Mouse (Mus musculus): ENCODE results near the gene Rasgef1b. TPM values are rescaled to one million over a fixed set of nuclear protein-coding genes. Genes with fewer than 3 reads are reported as not detected.

Gene Rasgef1b
- polyA plus RNA-seq, 1 experiment from 2014 or later: 25.5 TPM

GRCm38 (mm10) chr5:99445242-99445641 is 283.6 kb downstream of the Rasgef1b start:
- 77% methylated on average over 5 of the region's 5 CpGs for WGBS

GRCm38 (mm10) chr5:99444777-99445176 is 284.1 kb downstream of the Rasgef1b start:
- WGBS: 61% methylated on average over 7 of the region's 7 CpGs
- no peaks in the 10 kb centered on the region for H3K27me3 ChIP-seq (ENCODE audit: control insufficient read depth, insufficient read depth, low read length)
- ATAC-seq (replicated peaks; ENCODE audit: low FRiP score) (no peak), DNase-seq (ENCODE audit: low spot score) (no peak)
- no peak overlapping the region for H3K4me3 ChIP-seq (ENCODE audit: low read depth, low read length)
- H3K9ac ChIP-seq (ENCODE audit: low read length): no peak overlapping the region
- H3K4me1 ChIP-seq (replicated peaks; ENCODE audit: control insufficient read depth, insufficient read depth, low read length): no peaks in the 10 kb centered on the region
- no peak overlapping the region for H3K4me2 ChIP-seq (ENCODE audit: low read depth, low read length, severe bottlenecking)
- H3K27ac ChIP-seq (ENCODE audit: low read depth, low read length): no peak overlapping the region
- no peaks in the 10 kb centered on the region for H3K9me3 ChIP-seq (ENCODE audit: control insufficient read depth, low read length)
- H3K36me3 ChIP-seq (ENCODE audit: control insufficient read depth, insufficient read depth, low read length): no peaks in the 10 kb centered on the region

More at GRCm38 (mm10) chr5:99445242-99445641, 283.6 kb downstream of the Rasgef1b start:
- H3K36me3 ChIP-seq (ENCODE audit: control insufficient read depth, insufficient read depth, low read length): no peaks in the 10 kb centered on the region
- no peak overlapping the region for H3K27ac ChIP-seq (ENCODE audit: low read depth, low read length)
- no peaks in the 10 kb centered on the region for H3K9me3 ChIP-seq (ENCODE audit: control insufficient read depth, low read length)
- no peaks in the 10 kb centered on the region for H3K27me3 ChIP-seq (ENCODE audit: control insufficient read depth, insufficient read depth, low read length)
- H3K4me1 ChIP-seq (replicated peaks; ENCODE audit: control insufficient read depth, insufficient read depth, low read length): no peaks in the 10 kb centered on the region
- H3K9ac ChIP-seq (ENCODE audit: low read length): no peak overlapping the region
- no peak for ATAC-seq (replicated peaks; ENCODE audit: low FRiP score)
- H3K4me2 ChIP-seq (ENCODE audit: low read depth, low read length, severe bottlenecking): no peak overlapping the region
- H3K4me3 ChIP-seq (ENCODE audit: low read depth, low read length): no peak overlapping the region
- DNase-seq (ENCODE audit: low spot score): no peak

- Histone ChIP-seq H3K4me2 (ENCODE audit: low read depth, low read length, severe bottlenecking) (no peak overlapping the region), H3K4me1 (replicated peaks; ENCODE audit: control insufficient read depth, insufficient read depth, low read length) (no peaks in the 10 kb centered on the region), H3K27me3 (ENCODE audit: control insufficient read depth, insufficient read depth, low read length) (no peaks in the 10 kb centered on the region), H3K9me3 (ENCODE audit: control insufficient read depth, low read length) (no peaks in the 10 kb centered on the region), H3K36me3 (ENCODE audit: control insufficient read depth, insufficient read depth, low read length) (no peaks in the 10 kb centered on the region), H3K27ac (ENCODE audit: low read depth, low read length) (no peak overlapping the region), H3K4me3 (ENCODE audit: low read depth, low read length) (no peak overlapping the region), H3K9ac (ENCODE audit: low read length) (no peak overlapping the region)
- 57% methylated on average over 6 of the region's 6 CpGs for WGBS
- ATAC-seq (replicated peaks; ENCODE audit: low FRiP score): no peak
- DNase-seq (ENCODE audit: low spot score): no peak
These were observed 288.8 kb downstream of the Rasgef1b start for GRCm38 (mm10) chr5:99440109-99440508.

GRCm38 (mm10) chr5:99438526-99438925 is 290.3 kb downstream of the Rasgef1b start:
- no peak for DNase-seq (ENCODE audit: low spot score)
- no peak overlapping the region for H3K9ac ChIP-seq (ENCODE audit: low read length)
- 76% methylated on average over 1 of the region's 1 CpGs for WGBS
- no peak overlapping the region for H3K4me2 ChIP-seq (ENCODE audit: low read depth, low read length, severe bottlenecking)
- no peak overlapping the region for H3K27ac ChIP-seq (ENCODE audit: low read depth, low read length)
- no peaks in the 10 kb centered on the region for H3K4me1 ChIP-seq (replicated peaks; ENCODE audit: control insufficient read depth, insufficient read depth, low read length)
- H3K9me3 ChIP-seq (ENCODE audit: control insufficient read depth, low read length): no peaks in the 10 kb centered on the region
- no peaks in the 10 kb centered on the region for H3K36me3 ChIP-seq (ENCODE audit: control insufficient read depth, insufficient read depth, low read length)
- H3K27me3 ChIP-seq (ENCODE audit: control insufficient read depth, insufficient read depth, low read length): no peaks in the 10 kb centered on the region
- H3K4me3 ChIP-seq (ENCODE audit: low read depth, low read length): no peak overlapping the region
- ATAC-seq (replicated peaks; ENCODE audit: low FRiP score): no peak

GRCm38 (mm10) chr5:99434226-99434625 is 294.6 kb downstream of the Rasgef1b start:
- H3K27me3 ChIP-seq (ENCODE audit: control insufficient read depth, insufficient read depth, low read length): no peaks in the 10 kb centered on the region
- H3K36me3 ChIP-seq (ENCODE audit: control insufficient read depth, insufficient read depth, low read length): no peaks in the 10 kb centered on the region
- DNase-seq (ENCODE audit: low spot score): no peak
- no peak overlapping the region for H3K4me2 ChIP-seq (ENCODE audit: low read depth, low read length, severe bottlenecking)
- H3K9me3 ChIP-seq (ENCODE audit: control insufficient read depth, low read length): no peaks in the 10 kb centered on the region
- H3K27ac ChIP-seq (ENCODE audit: low read depth, low read length): no peak overlapping the region
- no peaks in the 10 kb centered on the region for H3K4me1 ChIP-seq (replicated peaks; ENCODE audit: control insufficient read depth, insufficient read depth, low read length)
- 89% methylated on average over 4 of the region's 4 CpGs for WGBS
- H3K4me3 ChIP-seq (ENCODE audit: low read depth, low read length): no peak overlapping the region
- no peak for ATAC-seq (replicated peaks; ENCODE audit: low FRiP score)
- no peak overlapping the region for H3K9ac ChIP-seq (ENCODE audit: low read length)

- no peaks in the 10 kb centered on the region for H3K27me3 ChIP-seq (ENCODE audit: control insufficient read depth, insufficient read depth, low read length)
- no peak for ATAC-seq (replicated peaks; ENCODE audit: low FRiP score)
- no peak overlapping the region for H3K4me2 ChIP-seq (ENCODE audit: low read depth, low read length, severe bottlenecking)
- H3K27ac ChIP-seq (ENCODE audit: low read depth, low read length): no peak overlapping the region
- WGBS: 91% methylated on average over 8 of the region's 8 CpGs
- no peak overlapping the region for H3K9ac ChIP-seq (ENCODE audit: low read length)
- H3K4me1 ChIP-seq (replicated peaks; ENCODE audit: control insufficient read depth, insufficient read depth, low read length): no peaks in the 10 kb centered on the region
- no peak for DNase-seq (ENCODE audit: low spot score)
- no peaks in the 10 kb centered on the region for H3K36me3 ChIP-seq (ENCODE audit: control insufficient read depth, insufficient read depth, low read length)
- no peak overlapping the region for H3K4me3 ChIP-seq (ENCODE audit: low read depth, low read length)
- no peaks in the 10 kb centered on the region for H3K9me3 ChIP-seq (ENCODE audit: control insufficient read depth, low read length)
These were observed 296.4 kb downstream of the Rasgef1b start for GRCm38 (mm10) chr5:99432471-99432870.

- no peak overlapping the region for H3K27ac ChIP-seq (ENCODE audit: low read depth, low read length)
- no peak overlapping the region for H3K4me3 ChIP-seq (ENCODE audit: low read depth, low read length)
- H3K4me1 ChIP-seq (replicated peaks; ENCODE audit: control insufficient read depth, insufficient read depth, low read length): no peaks in the 10 kb centered on the region
- WGBS: 90% methylated on average over 8 of the region's 8 CpGs
- no peak overlapping the region for H3K4me2 ChIP-seq (ENCODE audit: low read depth, low read length, severe bottlenecking)
- no peaks in the 10 kb centered on the region for H3K36me3 ChIP-seq (ENCODE audit: control insufficient read depth, insufficient read depth, low read length)
- no peaks in the 10 kb centered on the region for H3K27me3 ChIP-seq (ENCODE audit: control insufficient read depth, insufficient read depth, low read length)
- H3K9ac ChIP-seq (ENCODE audit: low read length): no peak overlapping the region
- DNase-seq (ENCODE audit: low spot score): no peak
- no peaks in the 10 kb centered on the region for H3K9me3 ChIP-seq (ENCODE audit: control insufficient read depth, low read length)
- ATAC-seq (replicated peaks; ENCODE audit: low FRiP score): no peak
These were observed 299.6 kb downstream of the Rasgef1b start for GRCm38 (mm10) chr5:99429273-99429672.

GRCm38 (mm10) chr5:99428648-99429047 is 300.2 kb downstream of the Rasgef1b start:
- Histone ChIP-seq H3K4me2 (ENCODE audit: low read depth, low read length, severe bottlenecking) (no peak overlapping the region), H3K4me1 (replicated peaks; ENCODE audit: control insufficient read depth, insufficient read depth, low read length) (no peaks in the 10 kb centered on the region), H3K9me3 (ENCODE audit: control insufficient read depth, low read length) (no peaks in the 10 kb centered on the region), H3K27me3 (ENCODE audit: control insufficient read depth, insufficient read depth, low read length) (no peaks in the 10 kb centered on the region), H3K27ac (ENCODE audit: low read depth, low read length) (no peak overlapping the region), H3K4me3 (ENCODE audit: low read depth, low read length) (no peak overlapping the region), H3K9ac (ENCODE audit: low read length) (no peak overlapping the region), H3K36me3 (ENCODE audit: control insufficient read depth, insufficient read depth, low read length) (no peaks in the 10 kb centered on the region)
- no peak for ATAC-seq (replicated peaks; ENCODE audit: low FRiP score)
- WGBS: 79% methylated on average over 5 of the region's 5 CpGs
- DNase-seq (ENCODE audit: low spot score): no peak

- H3K4me3 ChIP-seq (ENCODE audit: low read depth, low read length): no peak overlapping the region
- no peaks in the 10 kb centered on the region for H3K4me1 ChIP-seq (replicated peaks; ENCODE audit: control insufficient read depth, insufficient read depth, low read length)
- no peak overlapping the region for H3K27ac ChIP-seq (ENCODE audit: low read depth, low read length)
- H3K36me3 ChIP-seq (ENCODE audit: control insufficient read depth, insufficient read depth, low read length): no peaks in the 10 kb centered on the region
- H3K4me2 ChIP-seq (ENCODE audit: low read depth, low read length, severe bottlenecking): no peak overlapping the region
- ATAC-seq (replicated peaks; ENCODE audit: low FRiP score) (no peak), DNase-seq (ENCODE audit: low spot score) (no peak)
- no peak overlapping the region for H3K9ac ChIP-seq (ENCODE audit: low read length)
- WGBS: 82% methylated on average over 5 of the region's 5 CpGs
- H3K27me3 ChIP-seq (ENCODE audit: control insufficient read depth, insufficient read depth, low read length): no peaks in the 10 kb centered on the region
- no peaks in the 10 kb centered on the region for H3K9me3 ChIP-seq (ENCODE audit: control insufficient read depth, low read length)
These were observed 305.6 kb downstream of the Rasgef1b start for GRCm38 (mm10) chr5:99423271-99423670.
